Mouse (Mus musculus) brain, embryonic 14.5 days (tissue): ENCODE measurements around the gene Scgb3a1.

Source experiments
- CTCF ChIP-seq: fragments of 200-500 bp; IDR thresholded peaks from 2 replicates; pipeline ENCODE4 v1.5.1; 2012; ENCODE audit warnings: inconsistent platforms, mild to moderate bottlenecking, moderate library complexity, borderline replicate concordance; ENCODE audit not compliant: insufficient read depth, insufficient read length; ENCODE audit errors: extremely low read depth
- POLR2A ChIP-seq: fragments of 200-500 bp; IDR thresholded peaks from 2 replicates; pipeline ENCODE4 v1.6.1; 2012; ENCODE audit warnings: mild to moderate bottlenecking, inconsistent platforms, borderline replicate concordance; ENCODE audit not compliant: poor library complexity, insufficient read depth, insufficient read length, severe bottlenecking; ENCODE audit errors: extremely low read depth

DNA sequence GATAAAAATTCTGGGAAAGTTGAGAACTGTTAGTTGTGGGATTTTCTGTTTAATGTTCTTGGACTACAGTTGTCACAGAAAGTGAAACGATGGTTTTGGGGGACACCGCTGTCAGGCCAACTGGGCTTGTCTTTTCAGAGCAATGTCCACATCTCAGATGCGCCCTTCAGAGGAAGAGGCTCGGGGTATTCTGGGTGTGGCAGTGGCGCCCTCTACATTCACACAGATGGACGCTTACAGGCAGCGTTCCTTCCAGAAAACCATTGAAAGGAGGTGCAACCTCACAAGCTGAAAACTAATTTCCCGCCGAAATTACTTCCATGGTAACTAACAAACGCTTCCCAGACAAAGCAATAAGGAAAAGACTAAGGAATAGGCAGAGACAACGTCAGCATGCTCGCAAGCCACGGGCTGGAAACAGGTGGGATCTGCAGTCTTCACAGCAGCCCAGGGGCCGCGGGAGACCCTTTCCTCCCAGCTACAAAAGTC, 1.1 kb upstream of the Scgb3a1 start:
- TF ChIP-seq CTCF, result no peak
- TF ChIP-seq POLR2A, result no peak
